Mouse (Mus musculus): Measurements from ENCODE around the gene Ctrc. TPM values are rescaled to one million over a fixed set of nuclear protein-coding genes. Genes with fewer than 3 reads are reported as not detected.

Ctrc gene
- polyA plus RNA-seq, 1 experiment from 2014 or later, result not detected

DNA sequence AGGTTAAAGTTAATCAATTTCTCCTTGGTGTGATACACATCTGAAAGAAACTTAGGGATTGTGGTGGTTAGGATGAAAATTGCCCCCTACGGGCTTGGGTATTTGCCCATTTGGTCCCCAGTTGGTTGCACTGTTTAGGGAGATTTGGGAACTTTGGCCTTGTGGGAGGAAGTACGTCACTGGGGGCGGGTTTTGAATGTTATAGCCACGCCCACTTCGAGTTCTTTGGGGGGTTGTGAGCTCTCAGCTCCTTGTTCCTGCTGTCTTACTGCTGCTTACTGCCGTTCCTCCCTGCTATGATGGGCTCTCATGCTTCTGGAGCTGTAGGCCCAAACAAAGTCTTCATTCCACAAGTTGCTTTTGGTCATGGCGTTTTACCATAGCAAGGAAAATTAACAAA, 14.8 kb downstream of the Ctrc start:
- Histone ChIP-seq H3K9me3 (ENCODE audit: control insufficient read depth, low read length) (no peaks in the 10 kb centered on the region), H3K27ac (ENCODE audit: low read depth, low read length) (no peak overlapping the region), H3K27me3 (ENCODE audit: control insufficient read depth, insufficient read depth, low read length) (no peaks in the 10 kb centered on the region; the same call in 1 of the 2 replicates), H3K9ac (replicated peaks; ENCODE audit: low read depth, low read length) (no peak overlapping the region), H3K4me2 (ENCODE audit: low read depth, low read length) (no peak overlapping the region), H3K4me3 (ENCODE audit: low read depth, low read length) (no peak overlapping the region), H3K4me1 (ENCODE audit: control insufficient read depth, insufficient read depth, low read length) (no peaks in the 10 kb centered on the region), H3K36me3 (ENCODE audit: control insufficient read depth, insufficient read depth, low read length) (no peaks in the 10 kb centered on the region)
- no peak for ATAC-seq (ENCODE audit: low read depth)
- 85% methylated on average over 7 of the region's 7 CpGs for WGBS

DNA sequence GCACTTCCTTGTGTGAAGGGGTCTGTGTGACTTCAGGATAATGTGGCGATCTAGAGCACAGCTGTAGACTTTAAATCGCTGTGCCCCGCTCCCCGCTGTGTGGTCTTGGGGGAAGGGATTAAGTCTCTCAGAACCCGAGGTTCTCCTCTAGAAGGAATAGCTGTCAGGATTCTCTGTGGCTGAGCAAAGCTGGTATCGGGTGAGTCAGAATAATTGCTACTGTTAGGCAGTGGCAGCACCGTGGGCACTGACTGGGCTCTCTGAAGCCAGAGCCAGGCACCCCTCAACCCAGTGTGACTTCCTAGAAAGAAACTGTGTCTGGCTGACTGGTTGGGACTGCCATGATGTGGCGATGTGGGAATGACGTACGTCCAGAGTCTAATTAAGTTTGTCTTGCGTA, 15.8 kb downstream of the Ctrc start:
- Histone ChIP-seq H3K27me3 (ENCODE audit: control insufficient read depth, insufficient read depth, low read length) (no peaks in the 10 kb centered on the region; the same call in 1 of the 2 replicates), H3K9ac (replicated peaks; ENCODE audit: low read depth, low read length) (no peak overlapping the region), H3K9me3 (ENCODE audit: control insufficient read depth, low read length) (no peaks in the 10 kb centered on the region), H3K4me2 (ENCODE audit: low read depth, low read length) (no peak overlapping the region), H3K36me3 (ENCODE audit: control insufficient read depth, insufficient read depth, low read length) (no peaks in the 10 kb centered on the region), H3K4me3 (ENCODE audit: low read depth, low read length) (no peak overlapping the region), H3K27ac (ENCODE audit: low read depth, low read length) (no peak overlapping the region), H3K4me1 (ENCODE audit: control insufficient read depth, insufficient read depth, low read length) (no peaks in the 10 kb centered on the region)
- no peak for ATAC-seq (ENCODE audit: low read depth)
- 62% methylated on average over 11 of the region's 11 CpGs for WGBS

DNA sequence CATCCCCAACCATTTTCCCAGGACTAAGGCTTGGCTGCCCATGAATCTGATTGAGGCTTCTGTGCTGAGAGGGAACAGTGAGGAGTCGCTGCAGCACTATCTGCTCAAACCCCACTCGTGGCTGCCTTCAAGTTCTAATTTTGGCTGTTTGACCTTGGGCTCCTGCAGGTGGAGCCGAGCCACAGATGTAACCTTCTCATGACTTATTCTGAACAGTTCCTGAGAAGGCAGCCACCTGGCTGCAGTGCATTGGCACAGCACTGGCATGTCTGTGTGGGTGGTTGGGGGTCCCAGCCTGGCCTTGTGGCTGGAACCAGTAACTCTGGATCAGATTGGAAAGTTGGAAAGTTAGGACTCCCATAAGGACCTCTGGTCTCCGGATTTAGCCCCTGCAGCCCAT, 18.0 kb downstream of the Ctrc start:
- no peak overlapping the region for H3K9ac ChIP-seq (replicated peaks; ENCODE audit: low read depth, low read length)
- H3K27ac ChIP-seq (ENCODE audit: low read depth, low read length), result no peak overlapping the region
- H3K4me3 ChIP-seq (ENCODE audit: low read depth, low read length), result no peak overlapping the region
- no peaks in the 10 kb centered on the region for H3K4me1 ChIP-seq (ENCODE audit: control insufficient read depth, insufficient read depth, low read length)
- 78% methylated on average over 4 of the region's 4 CpGs for WGBS
- no peaks in the 10 kb centered on the region for H3K9me3 ChIP-seq (ENCODE audit: control insufficient read depth, low read length)
- no peaks in the 10 kb centered on the region; the same call in 1 of the 2 replicates for H3K27me3 ChIP-seq (ENCODE audit: control insufficient read depth, insufficient read depth, low read length)
- H3K36me3 ChIP-seq (ENCODE audit: control insufficient read depth, insufficient read depth, low read length), result no peaks in the 10 kb centered on the region
- H3K4me2 ChIP-seq (ENCODE audit: low read depth, low read length), result no peak overlapping the region
- no peak for ATAC-seq (ENCODE audit: low read depth)

DNA sequence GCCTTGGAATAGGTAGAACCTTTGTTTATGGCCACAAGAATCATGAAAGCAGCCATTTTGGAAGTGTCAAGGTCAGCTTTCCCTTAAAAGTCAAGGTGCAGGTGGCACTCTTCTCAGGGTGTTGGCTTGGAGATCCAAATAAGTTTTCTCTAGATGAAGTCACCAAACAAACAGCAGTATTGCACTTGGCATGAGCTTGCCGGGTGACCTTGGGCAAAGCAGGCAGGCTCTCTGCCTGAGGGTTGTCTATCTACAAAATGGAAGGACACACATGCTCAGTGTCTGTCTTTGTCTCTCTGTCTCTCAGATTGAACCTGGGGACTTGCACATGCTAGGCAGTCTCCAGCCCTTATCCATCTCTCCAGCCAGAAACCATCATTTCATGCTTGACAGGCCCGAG, 18.8 kb downstream of the Ctrc start:
- no peaks in the 10 kb centered on the region for H3K36me3 ChIP-seq (ENCODE audit: control insufficient read depth, insufficient read depth, low read length)
- H3K4me3 ChIP-seq (ENCODE audit: low read depth, low read length), result no peak overlapping the region
- 88% methylated on average over 2 of the region's 2 CpGs for WGBS
- no peaks in the 10 kb centered on the region for H3K9me3 ChIP-seq (ENCODE audit: control insufficient read depth, low read length)
- H3K27me3 ChIP-seq (ENCODE audit: control insufficient read depth, insufficient read depth, low read length), result no peaks in the 10 kb centered on the region; the same call in 1 of the 2 replicates
- H3K4me1 ChIP-seq (ENCODE audit: control insufficient read depth, insufficient read depth, low read length), result no peaks in the 10 kb centered on the region
- H3K27ac ChIP-seq (ENCODE audit: low read depth, low read length), result no peak overlapping the region
- no peak overlapping the region for H3K4me2 ChIP-seq (ENCODE audit: low read depth, low read length)
- H3K9ac ChIP-seq (replicated peaks; ENCODE audit: low read depth, low read length), result no peak overlapping the region
- ATAC-seq (ENCODE audit: low read depth), result no peak

DNA sequence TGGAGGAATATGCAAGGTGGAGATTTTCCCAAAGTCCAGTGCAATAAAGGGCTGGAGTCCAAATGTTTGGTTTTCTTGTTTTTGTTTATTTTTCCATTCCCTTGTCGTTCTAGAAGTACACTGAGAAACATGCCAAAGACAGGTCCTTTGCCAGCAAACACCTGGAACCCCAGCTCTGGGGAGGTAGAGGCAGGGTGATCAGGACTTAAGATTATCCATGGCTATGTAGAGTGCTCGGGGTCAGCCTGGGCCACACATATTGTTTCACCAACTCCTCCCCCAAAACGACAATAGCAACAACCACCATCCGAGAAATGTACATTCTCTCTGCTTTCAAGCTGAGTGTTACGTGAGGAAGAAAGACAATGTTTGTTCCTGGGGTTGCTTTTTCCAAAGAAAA, 20.1 kb downstream of the Ctrc start, which contains the start of gene Cela2a:
Gene Cela2a, minus strand, starts transcription at position 101 of the 400 bp plus-strand sequence.
- Histone ChIP-seq H3K27ac (ENCODE audit: low read depth, low read length) (no peak within 1 kb of the TSS), H3K4me1 (ENCODE audit: control insufficient read depth, insufficient read depth, low read length) (no peaks in the 10 kb centered on the region), H3K4me2 (ENCODE audit: low read depth, low read length) (no peak within 1 kb of the TSS), H3K4me3 (ENCODE audit: low read depth, low read length) (no peak within 1 kb of the TSS), H3K9ac (replicated peaks; ENCODE audit: low read depth, low read length) (no peak within 1 kb of the TSS), H3K9me3 (ENCODE audit: control insufficient read depth, low read length) (no peaks in the 10 kb centered on the region), H3K27me3 (ENCODE audit: control insufficient read depth, insufficient read depth, low read length) (no peaks in the 10 kb centered on the region; the same call in 1 of the 2 replicates), H3K36me3 (ENCODE audit: control insufficient read depth, insufficient read depth, low read length) (no peaks in the 10 kb centered on the region)
- WGBS, result 55% methylated on average over 5 of the region's 5 CpGs
- no peak for ATAC-seq (ENCODE audit: low read depth)

DNA sequence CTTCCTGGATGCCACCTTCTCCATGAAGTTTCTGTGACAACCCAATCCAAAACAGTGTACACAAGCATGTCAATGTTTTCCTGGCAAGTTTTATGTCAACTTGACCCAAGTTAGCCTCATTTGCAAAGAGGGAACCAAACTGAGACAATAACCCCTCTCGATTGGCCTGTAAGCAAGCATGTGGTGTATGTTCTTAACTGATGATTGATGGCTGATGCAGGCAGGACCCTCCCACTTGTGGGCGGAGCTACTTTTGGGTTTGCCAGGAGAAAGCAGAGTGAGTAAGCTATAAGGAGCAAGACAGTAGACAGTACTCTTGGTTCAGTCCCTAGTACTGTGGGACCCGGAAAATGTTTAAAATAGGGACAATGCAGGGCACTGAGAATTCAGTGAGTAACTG, 23.2 kb downstream of the Ctrc start:
- WGBS, result 69% methylated on average over 3 of the region's 3 CpGs
- Histone ChIP-seq H3K4me3 (ENCODE audit: low read depth, low read length) (no peak overlapping the region), H3K4me2 (ENCODE audit: low read depth, low read length) (no peak overlapping the region), H3K36me3 (ENCODE audit: control insufficient read depth, insufficient read depth, low read length) (no peaks in the 10 kb centered on the region), H3K9ac (replicated peaks; ENCODE audit: low read depth, low read length) (no peak overlapping the region), H3K4me1 (ENCODE audit: control insufficient read depth, insufficient read depth, low read length) (no peaks in the 10 kb centered on the region), H3K27ac (ENCODE audit: low read depth, low read length) (no peak overlapping the region), H3K9me3 (ENCODE audit: control insufficient read depth, low read length) (no peaks in the 10 kb centered on the region), H3K27me3 (ENCODE audit: control insufficient read depth, insufficient read depth, low read length) (no peaks in the 10 kb centered on the region; the same call in 1 of the 2 replicates)
- ATAC-seq (ENCODE audit: low read depth), result no peak

DNA sequence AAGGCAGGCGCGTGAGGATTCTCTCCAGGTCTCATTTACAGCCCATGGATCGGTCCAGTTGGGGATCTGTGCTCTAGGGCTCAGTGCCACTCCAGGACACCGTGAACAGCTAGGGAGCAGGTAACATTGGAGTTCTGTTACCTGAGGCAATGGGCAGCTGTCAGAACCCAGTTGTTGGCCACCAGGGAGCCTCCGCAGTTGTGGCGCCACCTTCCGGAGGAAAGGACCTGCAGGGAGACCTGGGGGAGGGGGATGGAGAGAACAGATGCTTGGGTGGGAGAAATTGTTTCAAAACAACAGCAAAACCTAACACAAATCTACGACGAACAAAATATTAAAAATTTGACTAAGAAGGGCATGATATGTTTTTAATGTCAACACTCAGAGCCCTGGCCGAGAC, 24.1 kb downstream of the Ctrc start:
- Histone ChIP-seq H3K9ac (replicated peaks; ENCODE audit: low read depth, low read length) (no peak overlapping the region), H3K36me3 (ENCODE audit: control insufficient read depth, insufficient read depth, low read length) (no peaks in the 10 kb centered on the region), H3K4me3 (ENCODE audit: low read depth, low read length) (no peak overlapping the region), H3K27me3 (ENCODE audit: control insufficient read depth, insufficient read depth, low read length) (no peaks in the 10 kb centered on the region), H3K4me2 (ENCODE audit: low read depth, low read length) (no peak overlapping the region), H3K4me1 (ENCODE audit: control insufficient read depth, insufficient read depth, low read length) (no peaks in the 10 kb centered on the region), H3K27ac (ENCODE audit: low read depth, low read length) (no peak overlapping the region), H3K9me3 (ENCODE audit: control insufficient read depth, low read length) (no peaks in the 10 kb centered on the region)
- 78% methylated on average over 10 of the region's 10 CpGs for WGBS
- no peak for ATAC-seq (ENCODE audit: low read depth)

DNA sequence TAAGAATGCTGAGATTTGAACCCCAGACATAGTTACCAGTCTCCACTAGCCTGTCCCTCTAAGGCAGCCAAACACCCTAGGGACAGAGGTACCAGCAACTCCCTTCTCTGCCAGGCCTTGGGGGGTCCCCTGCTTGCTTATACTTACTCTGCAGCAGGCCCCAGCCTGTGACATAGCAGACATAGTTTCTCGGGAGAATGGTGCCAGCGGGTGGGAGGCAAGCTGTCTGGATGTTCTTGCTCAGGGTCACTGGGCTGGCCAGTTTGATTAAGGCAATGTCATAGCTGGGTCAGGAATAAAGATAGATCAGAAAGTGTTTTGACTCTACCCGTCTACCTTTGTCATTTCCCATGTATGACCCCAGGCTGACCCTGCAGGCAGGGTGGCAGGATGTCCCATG, 25.0 kb downstream of the Ctrc start:
- Histone ChIP-seq H3K36me3 (ENCODE audit: control insufficient read depth, insufficient read depth, low read length) (no peaks in the 10 kb centered on the region), H3K4me3 (ENCODE audit: low read depth, low read length) (no peak overlapping the region), H3K9me3 (ENCODE audit: control insufficient read depth, low read length) (no peaks in the 10 kb centered on the region), H3K9ac (replicated peaks; ENCODE audit: low read depth, low read length) (no peak overlapping the region), H3K4me1 (ENCODE audit: control insufficient read depth, insufficient read depth, low read length) (no peaks in the 10 kb centered on the region), H3K4me2 (ENCODE audit: low read depth, low read length) (no peak overlapping the region), H3K27ac (ENCODE audit: low read depth, low read length) (no peak overlapping the region), H3K27me3 (ENCODE audit: control insufficient read depth, insufficient read depth, low read length) (no peaks in the 10 kb centered on the region)
- 77% methylated on average over 3 of the region's 3 CpGs for WGBS
- no peak for ATAC-seq (ENCODE audit: low read depth)

DNA sequence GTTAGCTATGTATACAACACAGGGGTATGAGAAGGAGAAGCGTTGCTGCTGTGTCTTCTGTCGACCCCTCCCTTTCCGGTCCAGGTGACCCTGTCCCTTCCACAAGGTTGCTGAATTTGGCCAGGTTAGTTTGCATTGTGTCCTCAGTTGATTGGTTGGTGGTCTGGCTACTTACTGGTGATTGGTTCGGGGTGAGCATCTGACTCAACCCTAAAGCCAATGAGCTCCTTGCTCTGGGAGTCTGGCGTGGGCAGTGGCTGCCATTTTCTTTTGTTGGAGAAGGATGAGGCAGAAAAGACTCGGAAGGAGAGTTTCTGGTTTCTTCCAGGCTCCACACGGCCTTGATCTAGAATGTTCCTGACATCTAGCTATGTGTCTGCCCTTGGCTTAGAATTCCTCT, 26.8 kb downstream of the Ctrc start:
- no peaks in the 10 kb centered on the region for H3K27me3 ChIP-seq (ENCODE audit: control insufficient read depth, insufficient read depth, low read length)
- no peak overlapping the region for H3K4me2 ChIP-seq (ENCODE audit: low read depth, low read length)
- H3K27ac ChIP-seq (ENCODE audit: low read depth, low read length), result no peak overlapping the region
- no peak overlapping the region for H3K9ac ChIP-seq (replicated peaks; ENCODE audit: low read depth, low read length)
- no peak overlapping the region for H3K4me3 ChIP-seq (ENCODE audit: low read depth, low read length)
- no peak for ATAC-seq (ENCODE audit: low read depth)
- no peaks in the 10 kb centered on the region for H3K9me3 ChIP-seq (ENCODE audit: control insufficient read depth, low read length)
- 95% methylated on average over 7 of the region's 7 CpGs for WGBS
- no peaks in the 10 kb centered on the region for H3K4me1 ChIP-seq (ENCODE audit: control insufficient read depth, insufficient read depth, low read length)
- no peaks in the 10 kb centered on the region for H3K36me3 ChIP-seq (ENCODE audit: control insufficient read depth, insufficient read depth, low read length)

DNA sequence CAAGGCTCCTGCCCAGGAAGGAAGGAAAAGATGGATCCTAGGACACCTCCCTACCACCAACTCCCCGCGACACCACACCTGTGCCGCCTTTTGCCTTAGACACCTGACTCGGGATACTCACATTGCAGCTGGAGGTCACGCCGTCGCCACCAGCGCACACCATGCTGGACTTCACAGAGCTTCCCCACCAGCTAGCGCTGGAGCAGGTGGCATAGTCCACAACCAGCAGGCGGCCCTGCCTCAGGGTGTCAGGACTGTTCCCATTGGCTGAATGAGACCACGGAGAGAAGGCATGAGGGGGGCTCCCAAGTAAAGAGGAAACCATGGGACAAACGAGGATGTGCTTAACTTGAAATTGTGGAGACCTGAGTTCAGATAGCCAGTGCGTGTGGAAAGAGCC, 27.3 kb downstream of the Ctrc start:
- Histone ChIP-seq H3K27ac (ENCODE audit: low read depth, low read length) (no peak overlapping the region), H3K9me3 (ENCODE audit: control insufficient read depth, low read length) (no peaks in the 10 kb centered on the region), H3K27me3 (ENCODE audit: control insufficient read depth, insufficient read depth, low read length) (no peaks in the 10 kb centered on the region), H3K4me1 (ENCODE audit: control insufficient read depth, insufficient read depth, low read length) (no peaks in the 10 kb centered on the region), H3K9ac (replicated peaks; ENCODE audit: low read depth, low read length) (no peak overlapping the region), H3K4me2 (ENCODE audit: low read depth, low read length) (no peak overlapping the region), H3K36me3 (ENCODE audit: control insufficient read depth, insufficient read depth, low read length) (no peaks in the 10 kb centered on the region), H3K4me3 (ENCODE audit: low read depth, low read length) (no peak overlapping the region)
- no peak for ATAC-seq (ENCODE audit: low read depth)
- WGBS, result 88% methylated on average over 13 of the region's 13 CpGs
